Mouse (Mus musculus): Measurements from ENCODE around the gene Kcnk10. TPM values are rescaled to one million over a fixed set of nuclear protein-coding genes. Genes with fewer than 3 reads are reported as not detected.

The Kcnk10 gene
- polyA plus RNA-seq, 1 experiment from 2014 or later = 0.16 TPM

DNA sequence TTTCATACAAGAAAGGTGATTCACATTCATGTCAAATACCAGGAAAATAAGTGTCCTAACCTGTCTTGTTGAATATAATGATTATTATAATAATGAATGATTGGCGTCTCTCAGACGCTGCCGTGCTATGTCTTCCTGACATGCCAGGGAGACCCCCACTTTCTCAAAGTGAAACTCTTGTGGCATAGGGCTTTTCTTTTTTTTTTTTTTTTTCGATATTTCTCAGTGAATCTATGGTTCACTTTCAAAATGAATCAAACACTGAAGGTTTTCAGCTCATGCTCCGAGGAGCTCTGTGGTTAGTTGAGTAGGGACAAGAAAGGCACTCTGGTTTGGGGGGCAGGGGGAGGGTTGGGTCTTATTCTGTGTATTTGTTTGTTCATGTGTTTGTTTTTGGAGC is 22.8 kb upstream of the Kcnk10 start:
- Histone ChIP-seq H3K4me1 (replicated peaks) (peaks cover 4% of the 10 kb centered on the region), H3K36me3 (no peaks in the 10 kb centered on the region), H3K9me3 (replicated peaks) (no peaks in the 10 kb centered on the region), H3K4me3 (no peak overlapping the region), H3K27ac (no peak overlapping the region), H3K4me2 (no peak overlapping the region), H3K27me3 (no peaks in the 10 kb centered on the region), H3K9ac (no peak overlapping the region)
- no peak for ATAC-seq (replicated peaks; ENCODE audit: insufficient number of reproducible peaks, insufficient read depth, low FRiP score, low read depth)
- 91% methylated on average over 5 of the region's 5 CpGs for WGBS

DNA sequence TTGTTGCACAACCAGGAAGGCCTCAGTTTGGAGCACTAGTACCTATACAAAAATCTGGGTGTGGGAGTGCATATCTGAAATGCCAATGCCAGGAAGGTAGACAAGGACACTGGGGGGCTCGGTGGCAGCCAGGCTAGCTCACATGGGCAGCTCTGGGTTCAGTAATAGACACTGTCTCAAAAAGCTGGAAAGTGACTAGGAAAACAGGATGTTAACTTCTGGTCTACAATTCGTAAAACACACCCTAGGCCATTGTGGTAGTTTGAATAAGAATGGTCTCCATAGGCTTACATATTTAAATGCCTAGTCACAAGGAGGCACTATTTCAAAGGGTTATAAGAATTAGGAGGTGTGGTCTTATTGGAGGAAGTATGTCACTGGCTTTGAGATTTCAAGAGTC is 12.9 kb upstream of the Kcnk10 start:
- 73% methylated on average over 2 of the region's 2 CpGs for WGBS
- Histone ChIP-seq H3K9ac (no peak overlapping the region), H3K4me2 (no peak overlapping the region), H3K4me1 (replicated peaks) (no peaks in the 10 kb centered on the region), H3K9me3 (replicated peaks) (no peaks in the 10 kb centered on the region), H3K4me3 (no peak overlapping the region), H3K27ac (no peak overlapping the region), H3K36me3 (no peaks in the 10 kb centered on the region), H3K27me3 (no peaks in the 10 kb centered on the region)
- ATAC-seq (replicated peaks; ENCODE audit: insufficient number of reproducible peaks, insufficient read depth, low FRiP score, low read depth) = no peak

DNA sequence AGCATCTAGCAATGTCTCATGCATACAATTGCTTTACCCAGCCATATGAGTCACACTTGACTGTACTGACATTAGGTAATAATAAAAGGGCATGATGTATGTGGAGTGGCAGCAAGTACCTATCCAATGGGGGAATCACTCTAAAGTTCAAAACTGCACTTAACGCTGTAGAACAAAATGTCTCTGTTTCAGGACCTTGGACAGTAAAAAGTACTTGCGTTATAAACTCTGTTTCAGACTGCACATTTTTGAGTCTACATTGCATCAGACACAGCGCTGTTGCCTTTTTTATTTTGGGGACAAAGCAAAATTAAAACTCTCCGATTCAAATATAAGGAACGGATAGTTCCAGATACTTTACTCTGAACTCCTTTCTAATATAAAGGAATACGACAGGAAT is 10.5 kb upstream of the Kcnk10 start:
- 55% methylated on average over 6 of the region's 6 CpGs for WGBS
- Histone ChIP-seq H3K9ac (no peak overlapping the region), H3K4me1 (replicated peaks) (no peaks in the 10 kb centered on the region), H3K4me3 (no peak overlapping the region), H3K36me3 (no peaks in the 10 kb centered on the region), H3K4me2 (no peak overlapping the region), H3K9me3 (replicated peaks) (no peaks in the 10 kb centered on the region), H3K27ac (no peak overlapping the region), H3K27me3 (no peaks in the 10 kb centered on the region; the same call in 1 of the 2 replicates)
- no peak for ATAC-seq (replicated peaks; ENCODE audit: insufficient number of reproducible peaks, insufficient read depth, low FRiP score, low read depth)

DNA sequence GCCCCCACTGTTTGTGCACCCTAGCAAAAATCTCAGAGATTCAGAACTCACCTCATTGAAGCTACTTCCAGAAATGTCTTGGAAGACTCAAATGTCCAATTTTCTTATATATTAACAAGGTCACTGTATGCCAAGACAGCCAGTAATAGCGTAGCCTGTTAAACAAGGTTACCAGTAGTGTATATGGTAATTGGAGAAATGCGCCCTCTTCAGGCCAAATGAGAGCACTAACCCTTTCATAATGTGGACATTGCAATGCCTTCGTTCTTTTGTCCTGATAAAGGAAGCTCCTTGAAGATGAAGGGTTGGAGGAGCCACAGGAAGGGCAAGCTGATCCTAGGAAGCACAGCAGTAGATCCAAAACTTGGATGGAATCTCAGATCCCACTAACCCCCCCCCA is 7.2 kb upstream of the Kcnk10 start:
- Histone ChIP-seq H3K27me3 (no peaks in the 10 kb centered on the region; the same call in 1 of the 2 replicates), H3K4me1 (replicated peaks) (no peaks in the 10 kb centered on the region), H3K9ac (no peak overlapping the region), H3K27ac (no peak overlapping the region), H3K9me3 (replicated peaks) (no peaks in the 10 kb centered on the region), H3K36me3 (no peaks in the 10 kb centered on the region), H3K4me3 (no peak overlapping the region), H3K4me2 (no peak overlapping the region)
- 34% methylated on average over 3 of the region's 3 CpGs for WGBS
- no peak for ATAC-seq (replicated peaks; ENCODE audit: insufficient number of reproducible peaks, insufficient read depth, low FRiP score, low read depth)

DNA sequence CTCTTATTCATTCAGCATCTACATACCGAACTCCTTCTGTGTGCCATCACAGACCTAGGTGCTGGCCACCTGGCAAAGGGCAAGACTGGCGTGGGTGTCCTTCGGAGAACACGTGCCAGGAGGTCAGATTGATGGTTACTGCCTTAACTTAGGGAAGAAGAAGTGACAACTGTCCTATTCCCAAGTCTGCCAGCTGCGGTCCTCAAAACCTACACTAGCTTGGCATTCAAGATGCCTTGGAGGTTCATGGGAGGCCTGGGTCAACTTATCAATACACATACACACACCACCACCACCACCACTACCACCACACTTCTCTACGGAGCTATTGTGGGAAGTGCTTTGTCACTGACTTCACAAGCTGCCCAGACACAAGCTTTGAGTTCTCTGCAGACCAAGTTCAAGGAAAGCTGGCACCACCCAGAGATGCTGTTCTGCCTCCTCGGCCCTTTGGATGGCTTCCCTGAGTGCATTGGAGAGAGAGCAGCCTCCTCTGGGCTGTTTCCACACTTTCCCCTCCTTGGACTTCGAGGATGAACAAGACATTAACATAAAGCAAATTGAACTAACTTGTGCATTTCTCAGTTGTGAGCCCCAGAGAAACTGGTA is 2.1 kb downstream of the Kcnk10 start:
- 70% methylated on average over 8 of the region's 8 CpGs for WGBS
- Histone ChIP-seq H3K9me3 (replicated peaks) (no peaks in the 10 kb centered on the region), H3K36me3 (no peaks in the 10 kb centered on the region)

DNA sequence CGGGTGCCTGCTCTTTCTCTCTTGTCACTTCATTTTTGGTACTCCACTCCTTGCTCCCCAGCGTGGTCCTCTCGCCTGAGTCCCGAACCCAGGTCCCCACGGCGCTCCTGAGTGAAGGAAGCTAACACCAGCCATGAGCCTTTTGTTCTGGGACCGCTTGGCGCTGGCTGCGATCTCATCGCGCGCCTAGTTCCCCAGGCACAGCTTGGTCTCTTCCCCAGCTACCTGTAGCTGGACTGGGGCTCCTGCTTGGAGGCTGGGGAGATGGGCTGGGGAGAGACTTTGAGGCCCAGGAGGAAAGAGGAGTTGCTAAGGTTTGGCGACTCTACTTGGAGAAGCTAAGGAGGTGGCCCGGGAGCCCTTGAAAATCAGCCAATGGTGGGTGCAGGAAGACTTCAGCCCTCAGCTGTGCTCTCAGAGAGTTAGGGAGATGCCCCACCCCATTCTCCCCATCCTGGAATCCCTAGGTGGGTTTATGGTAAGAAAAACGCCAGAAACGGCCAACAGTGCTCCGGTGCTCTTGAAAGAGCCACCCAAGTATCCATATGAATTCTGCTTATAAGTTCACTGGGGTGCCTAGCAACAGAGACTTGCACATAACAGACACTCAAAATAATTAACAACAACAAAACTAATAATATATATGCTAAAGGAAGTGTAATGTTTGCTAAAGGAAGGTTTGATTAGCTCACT is 2.8 kb downstream of the Kcnk10 start:
- ATAC-seq (replicated peaks; ENCODE audit: insufficient number of reproducible peaks, insufficient read depth, low FRiP score, low read depth) = 0 out of 2 replicates have a peak, but pooled peaks have one; percentile 8
- peak overlapping the region; percentile 63 for H3K4me3 ChIP-seq
- no peak overlapping the region for H3K27ac ChIP-seq
- H3K9ac ChIP-seq = peak overlapping the region; percentile 19; the same call in 1 of the 2 replicates
- H3K4me2 ChIP-seq = peak overlapping the region; percentile 98
- no peaks in the 10 kb centered on the region for H3K36me3 ChIP-seq
- WGBS = 15% methylated on average over 17 of the region's 17 CpGs
- no peaks in the 10 kb centered on the region for H3K9me3 ChIP-seq (replicated peaks)
- H3K4me1 ChIP-seq (replicated peaks) = peaks cover 16% of the 10 kb centered on the region
- H3K27me3 ChIP-seq = peaks cover 66% of the 10 kb centered on the region

More for the DNA sequence above, 2.1 kb downstream of the Kcnk10 start:
- H3K27me3 ChIP-seq = peaks cover 66% of the 10 kb centered on the region
- no peak overlapping the region for H3K4me3 ChIP-seq
- H3K27ac ChIP-seq = no peak overlapping the region
- no peak for ATAC-seq (replicated peaks; ENCODE audit: insufficient number of reproducible peaks, insufficient read depth, low FRiP score, low read depth)
- peaks cover 16% of the 10 kb centered on the region for H3K4me1 ChIP-seq (replicated peaks)
- H3K9ac ChIP-seq = no peak overlapping the region
- no peak overlapping the region for H3K4me2 ChIP-seq

DNA sequence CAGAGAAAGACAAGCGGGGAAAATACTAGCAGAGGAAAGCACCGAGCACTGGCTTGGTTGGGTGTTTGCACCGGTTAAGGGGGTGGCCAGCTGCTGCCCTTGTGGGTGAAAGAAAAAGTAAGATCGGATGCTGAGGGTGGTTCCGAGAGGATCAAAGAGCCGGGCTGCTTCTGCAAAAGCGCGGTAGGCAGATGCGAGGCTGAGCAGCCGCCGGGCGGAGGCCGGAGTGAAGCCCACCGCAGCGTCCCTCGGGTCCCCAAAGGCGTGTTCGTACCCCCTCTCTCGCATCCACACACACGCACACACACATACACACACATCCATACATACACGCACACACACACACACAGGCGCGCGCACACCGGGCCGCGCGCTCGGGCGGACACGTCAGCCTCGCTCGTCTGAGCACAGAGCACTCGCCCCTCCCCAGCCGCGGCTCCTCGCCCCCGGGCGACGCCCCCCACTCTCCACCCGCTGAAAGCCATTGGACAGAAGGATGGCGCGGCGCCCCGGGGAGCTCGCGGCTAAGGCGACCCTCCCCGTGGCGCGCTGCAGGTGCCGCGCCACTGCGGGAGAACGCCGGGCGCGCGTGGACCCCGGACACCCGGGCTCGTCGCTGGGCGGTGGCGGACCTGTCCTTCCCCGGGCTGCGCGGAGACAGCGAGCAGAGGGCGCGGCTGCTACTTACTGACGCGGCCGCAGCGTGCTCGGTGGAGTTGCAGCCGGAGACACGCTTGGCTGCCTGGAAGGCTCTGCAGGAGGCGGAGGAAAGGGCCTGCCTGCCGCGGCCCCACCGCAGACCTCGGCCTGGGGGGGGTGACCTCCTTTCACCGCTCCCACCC is 3.5 kb downstream of the Kcnk10 start:
- H3K4me2 ChIP-seq = peak overlapping the region; percentile 98
- ATAC-seq (replicated peaks; ENCODE audit: insufficient number of reproducible peaks, insufficient read depth, low FRiP score, low read depth) = peak; percentile 63
- peaks cover 16% of the 10 kb centered on the region for H3K4me1 ChIP-seq (replicated peaks)
- H3K4me3 ChIP-seq = peak overlapping the region; percentile 63
- under 1% methylated on average over 83 of the region's 84 CpGs for WGBS
- peaks cover 66% of the 10 kb centered on the region for H3K27me3 ChIP-seq
- no peak overlapping the region for H3K27ac ChIP-seq
- no peaks in the 10 kb centered on the region for H3K36me3 ChIP-seq
- H3K9me3 ChIP-seq (replicated peaks) = no peaks in the 10 kb centered on the region
- H3K9ac ChIP-seq = peak overlapping the region; percentile 19

DNA sequence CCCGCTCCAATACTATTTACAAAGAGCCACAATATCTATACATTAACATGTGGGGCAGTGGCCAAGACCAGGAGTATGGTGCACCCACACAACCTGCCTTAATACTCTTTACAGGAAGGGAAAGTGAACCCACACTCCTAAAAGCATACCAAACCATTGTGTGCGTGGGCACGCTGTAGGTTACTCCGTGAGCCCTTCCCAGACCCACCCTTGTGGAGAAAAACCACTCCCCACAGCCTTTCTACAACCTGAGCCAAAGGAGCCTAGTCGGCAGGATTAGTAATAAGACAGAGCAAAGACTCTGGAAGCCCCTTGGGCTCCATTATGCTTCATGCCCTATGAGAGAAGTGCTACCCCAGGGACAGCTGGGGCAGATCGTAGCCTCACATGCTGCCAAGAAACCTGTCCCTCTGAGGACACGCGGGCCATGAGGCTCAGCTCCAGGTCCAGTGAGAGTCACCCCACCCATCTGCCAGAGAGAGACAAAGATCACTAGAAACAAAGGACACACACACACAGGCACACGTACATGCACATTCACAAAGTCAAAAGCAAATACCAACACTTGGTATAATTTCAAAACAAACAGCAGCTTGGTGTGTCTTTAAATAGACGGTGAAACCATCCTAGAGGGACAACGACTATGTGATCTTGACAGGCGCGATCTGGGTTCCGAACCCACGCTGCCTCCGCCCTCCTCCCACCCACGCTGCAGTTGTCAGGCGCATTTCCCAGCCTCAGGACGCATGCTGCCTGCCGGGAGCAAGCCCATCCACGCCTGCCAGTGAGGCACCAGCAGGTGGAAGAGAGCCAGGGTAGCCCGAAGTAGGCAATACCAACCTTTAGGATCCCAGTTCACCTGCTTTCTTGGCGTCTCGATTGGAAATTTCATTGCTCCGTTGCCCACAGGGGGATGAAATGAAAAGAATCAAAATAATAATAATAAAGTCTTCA is 4.5 kb downstream of the Kcnk10 start:
- peak overlapping the region; percentile 63 for H3K4me3 ChIP-seq
- peaks cover 16% of the 10 kb centered on the region for H3K4me1 ChIP-seq (replicated peaks)
- no peaks in the 10 kb centered on the region for H3K36me3 ChIP-seq
- peak overlapping the region; percentile 98 for H3K4me2 ChIP-seq
- no peaks in the 10 kb centered on the region for H3K9me3 ChIP-seq (replicated peaks)
- no peak overlapping the region for H3K27ac ChIP-seq
- ATAC-seq (replicated peaks; ENCODE audit: insufficient number of reproducible peaks, insufficient read depth, low FRiP score, low read depth) = no peak
- 23% methylated on average over 25 of the region's 25 CpGs for WGBS
- H3K27me3 ChIP-seq = peaks cover 66% of the 10 kb centered on the region
- H3K9ac ChIP-seq = no peak overlapping the region

DNA sequence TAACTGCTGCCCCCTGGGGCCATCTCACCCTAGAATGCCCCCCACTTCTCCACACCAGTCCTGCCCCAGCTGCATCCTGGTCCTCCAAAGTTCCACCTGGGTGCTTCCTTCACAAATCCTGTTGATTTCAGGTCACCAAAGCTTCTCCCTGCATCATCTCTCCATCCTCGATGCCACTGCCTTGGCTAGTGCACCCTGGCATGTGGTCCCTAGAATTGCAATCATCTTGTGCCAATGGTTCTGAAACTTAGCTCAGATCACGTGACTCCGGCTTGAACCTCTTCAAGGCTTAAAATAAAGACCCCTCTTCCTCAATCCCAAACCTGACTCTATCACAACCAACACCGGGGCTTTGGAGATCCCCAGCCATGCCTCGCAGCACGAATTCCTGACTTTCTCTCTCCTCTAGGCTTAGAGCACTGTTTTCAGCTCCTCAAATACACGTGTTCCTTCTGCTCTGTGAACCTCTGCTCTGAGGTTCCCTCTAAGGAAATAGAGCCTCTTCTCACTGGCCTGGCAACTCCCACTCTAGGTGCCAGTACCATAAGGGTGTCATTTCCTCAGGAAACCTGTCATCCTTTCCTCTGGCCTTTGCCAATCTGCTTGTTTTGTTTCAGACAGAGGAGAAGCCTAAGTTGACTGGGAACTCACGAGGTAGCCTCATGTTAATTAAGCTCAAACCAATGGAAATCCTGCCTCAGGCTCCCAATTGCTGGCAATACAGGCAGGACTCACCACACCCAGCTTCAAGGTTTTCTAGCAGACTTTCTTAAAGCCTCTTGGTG is 6.0 kb downstream of the Kcnk10 start:
- no peak overlapping the region for H3K27ac ChIP-seq
- ATAC-seq (replicated peaks; ENCODE audit: insufficient number of reproducible peaks, insufficient read depth, low FRiP score, low read depth) = no peak
- no peaks in the 10 kb centered on the region for H3K36me3 ChIP-seq
- WGBS = 39% methylated on average over 8 of the region's 8 CpGs
- H3K4me2 ChIP-seq = no peak overlapping the region
- H3K4me3 ChIP-seq = no peak overlapping the region
- H3K9ac ChIP-seq = no peak overlapping the region
- no peaks in the 10 kb centered on the region for H3K9me3 ChIP-seq (replicated peaks)
- H3K4me1 ChIP-seq (replicated peaks) = peaks cover 10% of the 10 kb centered on the region
- H3K27me3 ChIP-seq = peaks cover 56% of the 10 kb centered on the region

DNA sequence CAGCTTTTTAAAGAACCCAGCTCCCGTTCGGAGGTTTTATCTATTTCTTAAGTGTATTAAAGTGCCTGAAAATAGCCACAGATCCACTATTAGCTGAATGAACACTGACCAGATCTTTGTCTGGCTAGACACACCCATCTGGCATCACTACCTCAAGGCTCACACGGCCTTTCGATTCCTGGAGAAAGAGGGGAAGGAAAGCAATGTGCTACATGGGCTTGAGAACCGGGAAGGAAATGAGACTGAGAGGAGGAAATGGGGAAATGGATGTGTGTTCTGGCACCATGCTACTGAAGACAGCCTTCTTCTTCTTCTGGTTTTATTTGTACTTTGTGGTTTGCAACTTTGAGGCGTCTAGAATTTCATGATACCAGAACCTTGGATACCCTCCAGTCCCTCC is 8.7 kb downstream of the Kcnk10 start:
- WGBS = 48% methylated on average over 6 of the region's 6 CpGs
- ATAC-seq (replicated peaks; ENCODE audit: insufficient number of reproducible peaks, insufficient read depth, low FRiP score, low read depth) = no peak
- H3K4me3 ChIP-seq = no peak overlapping the region
- no peaks in the 10 kb centered on the region for H3K36me3 ChIP-seq
- H3K27ac ChIP-seq = no peak overlapping the region
- no peak overlapping the region for H3K9ac ChIP-seq
- peaks cover 29% of the 10 kb centered on the region for H3K27me3 ChIP-seq
- no peak overlapping the region for H3K4me2 ChIP-seq
- no peaks in the 10 kb centered on the region for H3K9me3 ChIP-seq (replicated peaks)
- H3K4me1 ChIP-seq (replicated peaks) = peaks cover 7% of the 10 kb centered on the region

Measured in heart, embryonic 15.5 days (tissue).